Mouse (Mus musculus) stomach, embryonic 16.5 days (tissue): ENCODE results near the gene Zdhhc19. TPM values are rescaled to one million over a fixed set of nuclear protein-coding genes. Genes with fewer than 3 reads are reported as not detected.

Experiments
- ATAC-seq: fragments of 200-750 bp; cut with Nextera tagmentation; 2 replicates; pipeline ENCODE4 v1.8.0; 2017; ENCODE audit warnings: moderate number of reproducible peaks, moderate TSS enrichment; ENCODE audit not compliant: insufficient read depth, low FRiP score
- H3K27ac ChIP-seq: fragments of 300-500 bp; sonication (generic); 2 replicates; pipeline ENCODE4 v1.5.1; 2014; ENCODE audit warnings: low read length
- H3K27me3 ChIP-seq: fragments of 300-500 bp; sonication (generic); 2 replicates; pipeline ENCODE4 v1.6.1; 2014; ENCODE audit warnings: low read length, control low read depth, mixed read lengths; ENCODE audit not compliant: control insufficient read depth, insufficient read depth
- H3K36me3 ChIP-seq: fragments of 300-500 bp; sonication (generic); 2 replicates; pipeline ENCODE4 v1.6.1; 2014; ENCODE audit warnings: low read length; ENCODE audit not compliant: control insufficient read depth, insufficient read depth
- H3K4me1 ChIP-seq: fragments of 300-500 bp; sonication (generic); 2 replicates; pipeline ENCODE4 v1.6.1; 2014; ENCODE audit warnings: low read length, control low read depth, mixed read lengths; ENCODE audit not compliant: control insufficient read depth, insufficient read depth
- H3K4me2 ChIP-seq: fragments of 300-500 bp; sonication (generic); 2 replicates; pipeline ENCODE4 v1.6.1; 2014; ENCODE audit warnings: low read depth, low read length, mixed read lengths
- H3K4me3 ChIP-seq: fragments of 300-500 bp; sonication (generic); replicated peaks from 2 replicates; pipeline ENCODE4 v1.5.1; 2014; ENCODE audit warnings: mild to moderate bottlenecking, low read length
- H3K9ac ChIP-seq: fragments of 300-500 bp; sonication (generic); 2 replicates; pipeline ENCODE4 v1.6.1; 2014; ENCODE audit warnings: low read length
- H3K9me3 ChIP-seq: fragments of 300-500 bp; sonication (generic); replicated peaks from 2 replicates; pipeline ENCODE4 v1.6.1; 2016; ENCODE audit warnings: low read length, control low read depth; ENCODE audit not compliant: control insufficient read depth
- WGBS: fragments of 180-500 bp; shearing (Covaris S2); extraction: QIAGEN DNeasy Blood & Tissue Kit; methylation state at CpG from one replicate; pipeline ENCODE4 v1.1.7; 2014; 5-methylcytosine and 5-hydroxymethylcytosine counted together
- polyA plus RNA-seq: library from polyadenylated mRNA; unstranded; fragments of >200 nt; fragmentation: Nextera tagmentation; extraction: Ambion mirVana; gene quantifications from 2 replicates; pipeline ENCODE4 v1.2.1, GENCODE M21; 2015

The Zdhhc19 gene
- polyA plus RNA-seq, 1 experiment from 2014 or later: 0.37 TPM

GRCm38 (mm10) chr16:32460518-32460917 lies 35.5 kb upstream of the Zdhhc19 start:
- Histone ChIP-seq H3K4me3 (no peak overlapping the region), H3K9ac (no peak overlapping the region), H3K9me3 (no peaks in the 10 kb centered on the region), H3K27me3 (no peaks in the 10 kb centered on the region), H3K4me1 (no peaks in the 10 kb centered on the region; the same call in 1 of the 2 replicates), H3K36me3 (peaks cover 10% of the 10 kb centered on the region; the same call in 1 of the 2 replicates), H3K27ac (no peak overlapping the region; the same call in 1 of the 2 replicates), H3K4me2 (no peak overlapping the region)
- WGBS: 58% methylated on average over 4 of the region's 4 CpGs
- no peak for ATAC-seq

- peaks cover 10% of the 10 kb centered on the region; the same call in 1 of the 2 replicates for H3K36me3 ChIP-seq
- H3K27ac ChIP-seq: peak overlapping the region; percentile 46; the same call in 1 of the 2 replicates
- ATAC-seq: peak; percentile 46; the same call in 1 of the 2 replicates
- no peaks in the 10 kb centered on the region for H3K27me3 ChIP-seq
- H3K4me2 ChIP-seq: no peak overlapping the region
- WGBS: 68% methylated on average over 5 of the region's 5 CpGs
- no peak overlapping the region for H3K9ac ChIP-seq
- no peaks in the 10 kb centered on the region; the same call in 1 of the 2 replicates for H3K4me1 ChIP-seq
- no peak overlapping the region for H3K4me3 ChIP-seq
- no peaks in the 10 kb centered on the region for H3K9me3 ChIP-seq
Observed at GRCm38 (mm10) chr16:32461713-32462112, 34.4 kb upstream of the Zdhhc19 start.

- no peaks in the 10 kb centered on the region for H3K27me3 ChIP-seq
- H3K27ac ChIP-seq: peak overlapping the region; percentile 43; the same call in 1 of the 2 replicates
- peaks cover 10% of the 10 kb centered on the region; the same call in 1 of the 2 replicates for H3K36me3 ChIP-seq
- WGBS: 93% methylated on average over 16 of the region's 16 CpGs
- no peaks in the 10 kb centered on the region; the same call in 1 of the 2 replicates for H3K4me1 ChIP-seq
- no peak overlapping the region for H3K4me2 ChIP-seq
- H3K4me3 ChIP-seq: no peak overlapping the region
- no peak overlapping the region for H3K9ac ChIP-seq
- no peaks in the 10 kb centered on the region for H3K9me3 ChIP-seq
- no peak for ATAC-seq
Observed at GRCm38 (mm10) chr16:32462950-32463349, 33.1 kb upstream of the Zdhhc19 start.

- no peak overlapping the region for H3K4me2 ChIP-seq
- H3K36me3 ChIP-seq: peaks cover 10% of the 10 kb centered on the region; the same call in 1 of the 2 replicates
- H3K4me3 ChIP-seq: no peak overlapping the region
- H3K27me3 ChIP-seq: no peaks in the 10 kb centered on the region
- no peaks in the 10 kb centered on the region; the same call in 1 of the 2 replicates for H3K4me1 ChIP-seq
- WGBS: 57% methylated on average over 2 of the region's 2 CpGs
- peak overlapping the region; percentile 43; the same call in 1 of the 2 replicates for H3K27ac ChIP-seq
- ATAC-seq: peak; percentile 87
- H3K9me3 ChIP-seq: no peaks in the 10 kb centered on the region
- H3K9ac ChIP-seq: no peak overlapping the region
Observed at GRCm38 (mm10) chr16:32463426-32463825, 32.6 kb upstream of the Zdhhc19 start.

- no peak overlapping the region for H3K27ac ChIP-seq
- no peaks in the 10 kb centered on the region for H3K9me3 ChIP-seq
- H3K36me3 ChIP-seq: peaks cover 10% of the 10 kb centered on the region; the same call in 1 of the 2 replicates
- no peaks in the 10 kb centered on the region; the same call in 1 of the 2 replicates for H3K4me1 ChIP-seq
- no peak for ATAC-seq
- no peaks in the 10 kb centered on the region for H3K27me3 ChIP-seq
- no peak overlapping the region for H3K4me3 ChIP-seq
- 0% methylated on average over 1 of the region's 1 CpGs for WGBS
- H3K9ac ChIP-seq: no peak overlapping the region
- no peak overlapping the region for H3K4me2 ChIP-seq
Observed at GRCm38 (mm10) chr16:32464908-32465307, 31.2 kb upstream of the Zdhhc19 start.

- no peaks in the 10 kb centered on the region for H3K4me1 ChIP-seq
- no peaks in the 10 kb centered on the region for H3K27me3 ChIP-seq
- WGBS: 71% methylated on average over 3 of the region's 3 CpGs
- ATAC-seq: no peak
- H3K9me3 ChIP-seq: no peaks in the 10 kb centered on the region
- H3K4me3 ChIP-seq: no peak overlapping the region
- H3K36me3 ChIP-seq: peaks cover 8% of the 10 kb centered on the region; the same call in 1 of the 2 replicates
- no peak overlapping the region for H3K9ac ChIP-seq
- no peak overlapping the region for H3K27ac ChIP-seq
- no peak overlapping the region for H3K4me2 ChIP-seq
Observed at GRCm38 (mm10) chr16:32468488-32468887, 27.6 kb upstream of the Zdhhc19 start.

GRCm38 (mm10) chr16:32469404-32470105 lies 26.5 kb upstream of the Zdhhc19 start:
- 67% methylated on average over 5 of the region's 5 CpGs for WGBS
- 0 out of 2 replicates have a peak, but pooled peaks cover 4% of the 10 kb centered on the region for H3K36me3 ChIP-seq
- no peaks in the 10 kb centered on the region for H3K27me3 ChIP-seq
- H3K9me3 ChIP-seq: no peaks in the 10 kb centered on the region
- no peak overlapping the region for H3K27ac ChIP-seq
- no peak overlapping the region for H3K4me2 ChIP-seq
- ATAC-seq: no peak
- H3K4me1 ChIP-seq: no peaks in the 10 kb centered on the region
- H3K4me3 ChIP-seq: no peak overlapping the region
- H3K9ac ChIP-seq: no peak overlapping the region

- WGBS: 74% methylated on average over 7 of the region's 7 CpGs
- Histone ChIP-seq H3K9ac (no peak overlapping the region), H3K4me1 (no peaks in the 10 kb centered on the region), H3K9me3 (no peaks in the 10 kb centered on the region), H3K27me3 (no peaks in the 10 kb centered on the region), H3K27ac (no peak overlapping the region), H3K4me3 (no peak overlapping the region), H3K36me3 (0 out of 2 replicates have a peak, but pooled peaks cover 4% of the 10 kb centered on the region), H3K4me2 (no peak overlapping the region)
- no peak for ATAC-seq
Observed at GRCm38 (mm10) chr16:32472276-32473015, 23.6 kb upstream of the Zdhhc19 start.

GRCm38 (mm10) chr16:32477315-32477714 lies 18.8 kb upstream of the Zdhhc19 start:
- H3K4me3 ChIP-seq: no peak overlapping the region
- H3K4me2 ChIP-seq: no peak overlapping the region
- no peak overlapping the region for H3K9ac ChIP-seq
- no peak overlapping the region for H3K27ac ChIP-seq
- no peak for ATAC-seq
- H3K9me3 ChIP-seq: no peaks in the 10 kb centered on the region
- no peaks in the 10 kb centered on the region for H3K4me1 ChIP-seq
- 74% methylated on average over 6 of the region's 6 CpGs for WGBS
- no peaks in the 10 kb centered on the region for H3K27me3 ChIP-seq
- H3K36me3 ChIP-seq: no peaks in the 10 kb centered on the region
